15 mouse cellular contexts compared by ENCODE assay signal in the genomic region with DNA sequence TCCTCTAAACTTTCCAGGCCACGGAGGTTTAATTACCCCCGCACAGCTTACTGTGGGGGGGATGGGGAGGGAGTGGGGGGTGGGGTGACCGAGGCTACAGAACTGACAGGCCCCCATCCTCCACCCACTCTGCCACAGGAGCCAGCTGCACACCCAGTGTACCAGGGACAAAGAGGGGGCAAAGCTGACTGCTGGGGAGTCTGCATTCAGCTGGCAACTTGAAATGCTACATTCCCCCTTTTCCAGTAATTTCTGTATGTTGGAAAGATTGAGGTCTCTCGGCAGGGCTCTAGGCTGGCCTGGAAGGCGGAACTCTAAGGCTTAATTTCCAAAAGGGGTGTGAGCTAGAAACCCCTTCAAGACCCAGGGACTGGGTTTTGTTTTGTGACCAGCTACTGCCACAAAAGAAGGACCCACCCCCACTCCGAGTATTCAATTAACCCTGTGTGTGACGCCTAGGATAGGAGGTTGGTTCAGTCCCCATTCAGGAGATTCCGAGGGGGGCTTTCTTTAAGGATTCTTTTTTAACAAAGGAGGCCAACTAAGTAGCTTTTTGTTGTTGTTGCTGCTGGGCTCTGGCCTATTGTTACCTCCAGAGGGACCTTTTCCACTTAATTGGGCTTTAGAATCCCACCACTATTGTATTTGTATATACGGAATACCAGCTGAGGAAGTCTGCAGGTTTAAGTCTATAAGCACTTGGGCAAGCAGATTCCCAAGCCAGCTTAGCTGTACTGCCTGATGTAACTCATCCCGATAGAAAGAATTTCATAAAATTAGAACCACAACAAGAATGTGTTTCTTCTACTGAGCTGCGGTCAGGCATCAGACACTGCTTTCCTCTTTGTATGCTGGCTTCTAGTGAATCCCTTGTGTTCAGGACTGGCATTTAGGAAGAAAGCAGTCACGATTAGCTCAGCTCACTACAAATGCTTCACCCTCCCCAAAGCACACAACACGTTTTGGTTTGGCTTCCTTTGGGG.
DNase-seq lines count a peak whose midpoint lies in the region; ATAC-seq and TF ChIP-seq lines count a peak whose summit lies in the region.
"Had no signal": no experiment of that assay in that cellular context is flagged by ENCODE, and none has a peak within 500 bp of the region (broad histone marks: within the 10 kb centered on the region; RNA-seq: fewer than 3 reads in every experiment).

No protein-coding gene starts in this region.

- H3K36me3 ChIP-seq in forebrain, embryonic 15.5 days: no peaks in the 10 kb centered on the region
- H3K36me3 ChIP-seq in limb, embryonic 14.5 days (ENCODE audit: control insufficient read depth, insufficient read depth, low read length): no peaks in the 10 kb centered on the region
- H3K36me3 ChIP-seq: heart, embryonic 13.5 days had no signal

- H3K4me2 ChIP-seq in forebrain, embryonic 15.5 days (replicated peaks): 0 out of 2 replicates have a peak overlapping the region, but pooled peaks have one; percentile 5
- no peak overlapping the region for H3K4me2 ChIP-seq in limb, embryonic 14.5 days (replicated peaks; ENCODE audit: low read depth, low read length, severe bottlenecking)
- H3K4me2 ChIP-seq: heart, embryonic 13.5 days; lung, embryonic 14.5 days had no signal

- no peak overlapping the region for H3K4me3 ChIP-seq in forebrain, embryonic 15.5 days
- H3K4me3 ChIP-seq in limb, embryonic 14.5 days (replicated peaks; ENCODE audit: low read length): no peak overlapping the region
- H3K4me3 ChIP-seq: heart, embryonic 13.5 days; left cerebral cortex, adult 2 months had no signal

- peak; percentile 43 for DNase-seq in ES-CJ7 (ENCODE audit: low read depth, low spot score)
- peak; percentile 76 for DNase-seq in embryo, embryonic 10 days (ENCODE audit: low spot score)
- no peak for DNase-seq in limb, embryonic 14.5 days (ENCODE audit: low spot score)
- no peak for DNase-seq in thymus, postnatal 36 days
- DNase-seq in left cerebral cortex, adult 18-20 months (ENCODE audit: low spot score in 2 of 2): no peak
- DNase-seq in adrenal gland, adult 18-20 months (ENCODE audit: low spot score in 2 of 2): no peak
- DNase-seq: cerebellum, adult 9-11 months; kidney, adult 9 months; lung, embryonic 14.5 days; spleen, adult 18-20 months; thymus, postnatal 25 days had no signal

- WGBS in forebrain, embryonic 15.5 days: 4% methylated on average over 13 of the region's 13 CpGs
- WGBS in limb, embryonic 14.5 days: 27% methylated on average over 13 of the region's 13 CpGs

- H3K4me1 ChIP-seq in forebrain, embryonic 15.5 days: peaks cover 29% of the 10 kb centered on the region
- peaks cover 21% of the 10 kb centered on the region for H3K4me1 ChIP-seq in limb, embryonic 14.5 days (ENCODE audit: control insufficient read depth, insufficient read depth, low read length)

- no peak for TF ChIP-seq POLR2A in limb, embryonic 14.5 days (IDR thresholded peaks at IDR 0.05; ENCODE audit: borderline replicate concordance, extremely low read depth, insufficient read depth, insufficient read length)

- no peaks in the 10 kb centered on the region for H3K9me3 ChIP-seq in forebrain, embryonic 15.5 days
- H3K9me3 ChIP-seq in limb, embryonic 14.5 days (ENCODE audit: control insufficient read depth, low read length): no peaks in the 10 kb centered on the region
- H3K9me3 ChIP-seq: heart, embryonic 13.5 days had no signal

- H3K27me3 ChIP-seq in forebrain, embryonic 15.5 days: no peaks in the 10 kb centered on the region
- no peaks in the 10 kb centered on the region for H3K27me3 ChIP-seq in limb, embryonic 14.5 days (ENCODE audit: control insufficient read depth, insufficient read depth, low read length)

- H3K9ac ChIP-seq in forebrain, embryonic 15.5 days (replicated peaks): no peak overlapping the region
- H3K9ac ChIP-seq in limb, embryonic 14.5 days (ENCODE audit: low read depth, low read length, severe bottlenecking): no peak overlapping the region
- H3K9ac ChIP-seq: heart, embryonic 13.5 days; lung, embryonic 14.5 days had no signal

- peak overlapping the region; percentile 62 for H3K27ac ChIP-seq in forebrain, embryonic 15.5 days (replicated peaks)
- H3K27ac ChIP-seq in limb, embryonic 14.5 days (replicated peaks; ENCODE audit: low read depth, low read length): 0 out of 2 replicates have a peak overlapping the region, but pooled peaks have one; percentile 26
- H3K27ac ChIP-seq: heart, embryonic 13.5 days; left cerebral cortex, adult 2 months had no signal

- peak; percentile 83 for ATAC-seq in forebrain, embryonic 15.5 days (replicated peaks)
- 0 out of 2 replicates have a peak, but pooled peaks have one; percentile 41 for ATAC-seq in limb, embryonic 14.5 days (ENCODE audit: low FRiP score, low read depth)
- no peak for ATAC-seq in frontal cortex, adult (ENCODE audit: low TSS enrichment)

Comparison
In these comparisons a context has a peak if more than half of its experiments do, and no peak if none do; other contexts are left out.
1. DNase-seq: peak in ES-CJ7 (single experiment) and embryo, embryonic 10 days (single experiment); none in limb, embryonic 14.5 days (single experiment), thymus, postnatal 36 days (0 of 2), left cerebral cortex, adult 18-20 months (0 of 2) and adrenal gland, adult 18-20 months (0 of 2).